Mouse (Mus musculus) heart, postnatal 14 days (tissue): ENCODE measurements around the gene Agbl3. TPM values are rescaled to one million over a fixed set of nuclear protein-coding genes. Genes with fewer than 3 reads are reported as not detected.

Experiments
- DNase-seq, 2 experiments: peaks; one replicate each; pipeline ENCODE4 v3.0.0; 2021 to 2022
- intact Hi-C: fragments of 180-260 bp; cut with DNase I; formaldehyde crosslinking; loops from one replicate; pipeline ENCODE4 v1.15.1; 2025
- long read RNA-seq, 2 experiments: library from polyadenylated mRNA; stranded (forward); transcript quantifications; one replicate each; pipeline ENCODE4 v2.0.0; 2021
- total RNA-seq, 2 experiments: library from RNA; stranded (reverse); gene quantifications; 2 replicates each; pipeline ENCODE4 v1.2.3; 2021

Gene Agbl3
- total RNA-seq = 1 to 10 TPM; 4.6 to 5.9 TPM
- long read RNA-seq, experiment 1, partial matches to known transcripts = 1 of 7 reads
- long read RNA-seq, experiment 1, other reads (novel, unspliced or antisense) = 2 of 7 reads
- long read RNA-seq, experiment 2, partial matches to known transcripts = 0 of 6 reads
- long read RNA-seq, experiment 2, other reads (novel, unspliced or antisense) = 2 of 6 reads

- peak; percentile 95 to 98 for DNase-seq
- intact Hi-C loops = loop anchor here (2.0 to 5.0 kb wide), 2 partner anchors 82 to 98 kb away; partner anchors contain the start of genes Cyren and Tmem140
Observed at GRCm38 (mm10) chr6:34780231-34780942, at the start of gene Agbl3. TSS of gene Agbl3 (plus strand) at chr6:34780432.

GRCm38 (mm10) chr6:34731007-34731406, 49.2 kb upstream of the Agbl3 start:
- intact Hi-C loops = no loop called here

GRCm38 (mm10) chr6:34731529-34731928, 48.7 kb upstream of the Agbl3 start:
- DNase-seq = no peak
- intact Hi-C loops = no loop called here

More at GRCm38 (mm10) chr6:34731007-34731406, 49.2 kb upstream of the Agbl3 start:
- DNase-seq = no peak

GRCm38 (mm10) chr6:34734940-34735695, 45.1 kb upstream of the Agbl3 start:
- no peak for DNase-seq
- intact Hi-C loops = no loop called here

- intact Hi-C loops = no loop called here
- no peak for DNase-seq
Observed at GRCm38 (mm10) chr6:34736934-34737333, 43.3 kb upstream of the Agbl3 start.

GRCm38 (mm10) chr6:34743946-34744345, 36.3 kb upstream of the Agbl3 start:
- DNase-seq = no peak
- intact Hi-C loops = no loop called here

- intact Hi-C loops = no loop called here
- no peak for DNase-seq
Observed at GRCm38 (mm10) chr6:34747846-34748245, 32.4 kb upstream of the Agbl3 start.

- intact Hi-C loops = no loop called here
- DNase-seq = no peak
Observed at GRCm38 (mm10) chr6:34748566-34748965, 31.7 kb upstream of the Agbl3 start.

- intact Hi-C loops = no loop called here
- DNase-seq = no peak
Observed at GRCm38 (mm10) chr6:34749526-34749925, 30.7 kb upstream of the Agbl3 start.

- intact Hi-C loops = loop anchor here (5.0 kb wide), 1 partner anchor 63 kb away; no protein-coding TSS in a partner anchor
- DNase-seq = peak; percentile 22 to 27
Observed at GRCm38 (mm10) chr6:34750487-34751120, 29.6 kb upstream of the Agbl3 start.

- DNase-seq = no peak
- intact Hi-C loops = loop anchor here (5.0 kb wide), 1 partner anchor 64 kb away; no protein-coding TSS in a partner anchor
Observed at GRCm38 (mm10) chr6:34751625-34752024, 28.6 kb upstream of the Agbl3 start.

GRCm38 (mm10) chr6:34754448-34754847, 25.8 kb upstream of the Agbl3 start:
- DNase-seq = peak; percentile 52 to 71
- intact Hi-C loops = loop anchor here (1.0 to 5.0 kb wide), 3 partner anchors 67 to 240 kb away; no protein-coding TSS in a partner anchor

- intact Hi-C loops = loop anchor here (5.0 kb wide), 2 partner anchors 161 to 466 kb away; partner anchors contain the start of gene Cald1
Observed at GRCm38 (mm10) chr6:34758340-34758739, 21.9 kb upstream of the Agbl3 start.

GRCm38 (mm10) chr6:34760023-34760422, 20.2 kb upstream of the Agbl3 start:
- intact Hi-C loops = loop anchor here (5.0 kb wide), 1 partner anchor 157 kb away; no protein-coding TSS in a partner anchor
- peak; percentile 52 to 64 for DNase-seq

More at GRCm38 (mm10) chr6:34758340-34758739, 21.9 kb upstream of the Agbl3 start:
- DNase-seq = no peak

- intact Hi-C loops = no loop called here
- DNase-seq = no peak
Observed at GRCm38 (mm10) chr6:34765721-34766120, 14.5 kb upstream of the Agbl3 start.

GRCm38 (mm10) chr6:34769984-34770383, 10.2 kb upstream of the Agbl3 start:
- no peak for DNase-seq
- intact Hi-C loops = no loop called here

- intact Hi-C loops = no loop called here
- no peak for DNase-seq
Observed at GRCm38 (mm10) chr6:34770491-34770890, 9.7 kb upstream of the Agbl3 start.

GRCm38 (mm10) chr6:34776396-34776795, 3.8 kb upstream of the Agbl3 start:
- intact Hi-C loops = loop anchor here (5.0 kb wide), 1 partner anchor 146 kb away; the partner anchor contains the start of gene Stra8
- DNase-seq = no peak

GRCm38 (mm10) chr6:34777094-34777493, 3.1 kb upstream of the Agbl3 start:
- DNase-seq = no peak
- intact Hi-C loops = loop anchor here (5.0 kb wide), 1 partner anchor 145 kb away; the partner anchor contains the start of gene Stra8
